Mouse (Mus musculus): Measurements from ENCODE around the gene Cryab.

Cryab gene

DNA sequence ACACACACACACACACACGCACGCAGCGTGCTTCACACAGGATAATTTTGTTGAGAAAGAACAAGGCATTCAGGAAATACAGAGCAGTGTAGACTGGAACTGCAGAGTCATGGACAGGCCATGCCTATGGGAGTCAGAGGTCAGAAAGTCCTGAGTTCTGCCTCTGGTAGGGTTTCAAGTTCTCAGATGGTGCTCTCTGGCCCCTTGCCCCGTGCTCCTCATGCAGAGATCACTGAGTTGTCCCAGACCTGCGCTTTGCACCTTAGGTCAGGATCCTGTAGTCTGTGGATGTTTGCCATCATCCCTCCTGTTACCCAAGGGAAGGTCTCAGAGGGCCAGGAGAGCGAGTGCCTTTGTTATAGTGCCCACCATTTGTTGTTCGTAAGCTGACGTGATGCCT, 45.7 kb downstream of the Cryab start:
- in situ Hi-C loops (cut with MboI, MseI) = no loop called here

DNA sequence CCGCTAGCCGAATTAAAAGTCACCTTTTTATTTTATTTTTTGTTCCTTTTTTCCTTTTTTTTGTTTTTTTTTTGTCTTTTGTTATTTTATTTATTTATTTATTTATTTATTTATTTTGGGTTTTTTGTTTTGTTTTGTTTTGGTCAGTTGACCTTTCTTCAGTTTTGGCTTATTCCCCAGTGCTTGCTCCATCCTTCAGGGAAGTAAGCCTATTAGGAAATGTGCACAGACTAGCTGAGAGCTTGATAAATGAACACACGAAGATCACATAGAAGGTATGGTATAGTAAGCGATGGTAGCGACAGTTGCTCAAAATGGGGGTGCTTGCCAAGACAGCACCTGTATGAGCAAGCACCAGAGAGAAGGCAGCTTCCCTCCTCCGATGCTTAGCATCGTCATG, 46.5 kb downstream of the Cryab start:
- in situ Hi-C loops (cut with MboI, MseI) = no loop called here

DNA sequence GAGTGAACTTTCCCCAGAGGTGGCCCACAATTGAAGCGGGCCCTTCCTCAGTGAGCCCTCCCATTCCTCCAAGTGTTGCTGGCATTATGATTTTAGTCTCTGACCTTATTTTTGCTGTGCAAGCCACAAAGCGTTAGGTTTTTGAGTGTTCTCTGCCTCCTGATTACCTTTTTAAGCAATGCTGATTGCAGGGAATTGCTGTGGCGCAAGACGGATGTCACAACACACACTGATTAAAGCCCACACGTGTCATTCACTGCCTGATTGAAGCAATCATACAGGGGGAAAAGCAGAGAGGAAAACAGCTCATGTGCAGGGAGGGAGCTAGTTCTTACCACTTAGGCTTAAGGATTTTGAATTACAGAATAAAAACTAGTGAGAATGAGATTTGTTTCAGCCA, 47.2 kb downstream of the Cryab start:
- in situ Hi-C loops (cut with MboI, MseI) = no loop called here

DNA sequence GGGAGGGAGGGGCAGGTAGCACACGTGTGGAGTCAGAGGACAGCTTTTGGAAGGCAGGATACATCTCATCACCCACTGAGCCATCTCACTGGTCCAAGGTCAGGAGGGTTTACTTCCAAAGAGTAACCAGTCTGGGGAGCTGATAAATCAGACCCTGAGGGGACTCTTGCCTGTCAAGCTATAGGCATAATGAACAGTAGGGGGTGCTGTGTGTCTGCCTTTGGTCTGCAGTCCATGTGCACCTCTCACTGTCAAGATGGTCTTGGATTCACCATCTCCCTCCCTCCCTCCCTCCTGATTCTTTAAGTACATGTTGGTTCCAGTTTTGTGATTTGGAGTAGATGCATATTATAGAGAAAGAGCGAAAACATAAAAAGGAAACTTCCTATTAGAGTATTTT, 49.9 kb downstream of the Cryab start:
- in situ Hi-C loops (cut with MboI, MseI) = no loop called here

DNA sequence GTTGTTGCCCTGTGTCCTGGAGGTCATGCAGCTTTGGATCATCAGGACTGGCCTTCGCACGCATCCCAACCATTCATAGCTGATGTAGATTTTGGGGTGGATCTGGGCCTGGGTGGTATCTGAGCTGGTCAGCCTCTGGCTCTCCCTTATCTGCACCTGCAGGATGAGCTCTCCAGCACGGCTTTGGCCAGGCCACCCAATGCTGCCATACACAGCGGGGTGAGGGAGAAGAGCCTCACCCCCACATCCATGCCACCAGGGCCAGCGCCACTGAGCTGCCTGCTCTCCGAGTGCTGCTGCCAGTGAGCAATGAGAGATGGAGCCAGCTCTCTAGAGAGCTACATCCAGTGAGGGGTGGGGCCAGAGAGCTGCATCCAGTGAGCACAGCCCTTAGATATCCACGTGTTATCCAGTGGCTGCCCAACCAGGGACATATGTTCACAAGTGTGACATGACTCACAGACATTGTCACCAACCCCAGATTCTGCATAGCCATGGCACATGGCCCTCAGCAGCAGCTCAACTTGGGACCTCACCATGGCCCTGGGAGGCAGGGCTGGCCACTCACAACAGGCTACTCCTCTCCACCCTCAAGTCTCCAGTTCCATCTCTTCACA, 52.0 kb downstream of the Cryab start:
- in situ Hi-C loops (cut with MboI, MseI) = no loop called here
